Mouse (Mus musculus) left cerebral cortex, postnatal 14 days (tissue): Measurements from ENCODE around the gene Slc38a8. TPM values are rescaled to one million over a fixed set of nuclear protein-coding genes. Genes with fewer than 3 reads are reported as not detected.

Experiments
- DNase-seq, 2 experiments: peaks; one replicate each; pipeline ENCODE4 v3.0.0; 2021 to 2022; ENCODE audit warnings: low spot score in 2 of 2, mixed read lengths in 1 of 2
- intact Hi-C: fragments of 180-260 bp; cut with DNase I; formaldehyde crosslinking; loops from one replicate; pipeline ENCODE4 v1.15.1; 2025
- total RNA-seq, 2 experiments: library from RNA; stranded (reverse); gene quantifications; 2 replicates each; pipeline ENCODE4 v1.2.3; 2021

Slc38a8 gene
- total RNA-seq, 2 experiments from 2014 or later = 0.17 to 0.22 TPM

DNA sequence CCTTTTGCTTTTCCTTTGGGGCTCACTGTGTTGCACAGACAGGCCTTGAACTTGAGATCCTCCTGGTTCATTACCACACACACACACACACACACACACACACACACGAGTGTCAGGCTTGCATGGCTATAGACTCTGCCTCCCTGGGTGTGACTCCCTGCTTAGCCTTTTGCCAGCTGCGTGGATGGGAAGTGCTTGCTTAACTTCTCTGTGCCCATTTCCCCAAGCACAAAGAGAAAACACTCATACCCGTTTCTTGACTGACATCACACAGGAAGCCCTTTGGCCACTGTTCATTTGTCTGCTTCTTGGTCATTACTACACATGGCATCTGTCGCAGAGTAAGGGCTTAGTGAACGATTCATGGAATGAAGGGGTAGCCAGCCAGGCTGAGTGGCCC lies 59.5 kb downstream of the Slc38a8 start:
- DNase-seq = no peak
- intact Hi-C loops = loop anchor here (10.0 kb wide), 2 partner anchors 83 to 333 kb away; partner anchors contain the start of gene Tldc1

DNA sequence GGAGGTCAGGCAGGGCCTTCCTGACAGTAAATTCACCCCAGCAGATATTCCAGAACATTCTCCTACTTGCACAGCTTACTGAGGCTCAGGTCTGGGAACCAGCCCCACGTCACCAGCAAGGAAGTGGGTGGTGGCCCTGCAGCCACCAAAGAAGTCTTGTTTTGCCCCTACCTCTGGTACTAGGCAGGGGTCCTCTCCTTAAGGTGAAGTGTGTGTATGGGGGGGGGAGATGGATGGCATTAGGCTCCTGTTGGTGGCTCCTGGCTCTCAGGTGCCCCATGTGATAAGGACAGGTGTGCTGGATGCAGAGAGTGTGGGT lies 60.6 kb downstream of the Slc38a8 start:
- intact Hi-C loops = loop anchor here (1.0 to 10.0 kb wide), 3 partner anchors 84 to 334 kb away; partner anchors contain the start of gene Tldc1
- no peak for DNase-seq

DNA sequence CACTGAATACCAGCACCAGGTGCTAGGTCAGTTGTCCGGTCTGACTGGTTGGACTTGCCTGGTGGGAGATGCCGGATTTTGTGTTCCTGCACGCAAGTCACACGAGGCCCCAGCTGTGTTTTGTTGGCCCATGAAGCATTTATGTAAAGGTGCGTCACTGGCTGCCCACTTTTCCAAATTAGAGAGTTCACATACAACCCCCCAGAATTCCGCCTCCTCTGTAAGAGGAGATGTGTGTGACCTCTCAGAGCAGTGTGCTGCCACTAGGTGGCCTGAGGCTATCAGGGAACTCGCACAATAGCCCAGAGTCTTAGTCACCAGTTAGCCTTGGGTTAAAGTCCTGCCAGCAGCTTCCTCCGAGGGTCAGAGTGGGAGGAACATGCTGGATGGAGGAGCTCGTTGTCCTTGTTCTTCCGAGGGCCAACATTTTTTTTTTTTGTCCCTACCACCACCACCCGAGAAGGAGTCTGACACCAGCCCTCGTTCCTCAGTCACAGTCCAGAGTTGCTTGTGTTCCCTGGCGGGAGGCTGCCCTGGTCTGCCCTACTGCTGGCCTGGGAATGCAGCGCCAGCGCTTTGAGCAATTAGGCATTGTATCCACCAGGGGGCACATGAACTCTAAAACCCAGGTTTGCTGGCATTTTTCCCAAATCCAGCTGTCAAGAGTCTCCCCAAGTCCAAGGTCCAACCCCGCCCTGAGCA lies 61.1 kb downstream of the Slc38a8 start:
- peak; percentile 62 to 70 for DNase-seq
- intact Hi-C loops = loop anchor here (10.0 kb wide), 2 partner anchors 84 to 334 kb away; partner anchors contain the start of gene Tldc1

DNA sequence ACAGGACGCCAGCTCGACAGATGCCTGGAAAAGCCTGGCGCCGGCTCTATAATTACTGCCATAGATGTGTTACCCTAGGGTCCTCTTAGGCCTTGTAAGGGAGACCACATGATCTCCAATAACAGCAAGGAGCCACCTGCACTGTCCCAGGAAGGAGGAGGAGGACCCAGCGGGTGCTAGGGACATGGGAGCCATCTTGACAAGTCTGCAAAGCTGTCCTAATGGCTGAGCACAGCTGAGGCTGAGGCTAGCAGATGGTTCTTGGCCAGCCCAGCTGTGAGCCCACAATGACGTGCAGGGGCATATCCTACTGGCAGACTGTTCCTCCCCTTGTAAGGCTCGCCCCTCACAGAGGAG lies 61.6 kb downstream of the Slc38a8 start:
- no peak for DNase-seq
- intact Hi-C loops = loop anchor here (10.0 kb wide), 2 partner anchors 85 to 335 kb away; partner anchors contain the start of gene Tldc1

DNA sequence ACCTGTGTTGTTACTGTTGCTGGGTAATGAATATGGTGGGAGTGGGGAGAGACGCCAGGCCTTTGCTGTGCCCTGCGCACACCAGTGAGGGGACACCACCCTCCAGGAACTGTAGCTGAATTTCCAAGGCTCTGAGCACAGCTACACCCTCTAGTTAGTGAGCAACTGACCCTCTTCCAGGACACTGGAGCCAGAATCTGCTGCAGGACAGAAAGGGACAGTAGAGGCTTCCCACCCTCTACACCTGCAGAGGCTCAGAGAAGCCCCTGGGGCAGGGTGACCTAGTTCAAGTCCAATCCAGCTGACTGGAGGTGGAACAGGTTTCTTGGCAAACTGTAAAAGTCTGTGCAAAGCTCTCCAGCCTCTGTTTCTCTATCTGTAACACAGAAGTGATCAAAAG lies 62.1 kb downstream of the Slc38a8 start:
- intact Hi-C loops = no loop called here
- no peak for DNase-seq

GRCm38 (mm10) chr8:119438876-119439275 lies 62.6 kb downstream of the Slc38a8 start:
- no peak for DNase-seq
- intact Hi-C loops = no loop called here

- no peak for DNase-seq
- intact Hi-C loops = no loop called here
Measured at GRCm38 (mm10) chr8:119437506-119437905, 64.0 kb downstream of the Slc38a8 start.

DNA sequence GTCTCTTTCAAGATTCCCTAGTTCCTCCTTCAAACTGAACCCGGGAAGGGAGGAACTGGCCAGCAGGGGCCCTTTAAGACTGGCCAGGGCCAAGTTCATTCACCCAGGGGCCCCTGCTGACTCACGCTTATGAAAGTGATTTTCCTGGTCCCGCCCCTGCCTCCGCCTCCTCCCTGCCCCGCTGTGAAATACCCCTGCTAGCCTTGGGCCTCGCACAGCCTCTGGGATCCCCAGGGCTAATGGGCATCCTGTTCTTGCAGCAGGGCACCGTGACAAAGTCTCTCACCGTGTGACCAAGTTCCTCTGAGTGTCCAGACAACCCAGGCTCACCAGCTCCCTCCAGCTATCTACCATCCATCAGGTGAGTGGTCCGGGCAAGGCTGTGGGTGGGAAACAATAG lies 64.6 kb downstream of the Slc38a8 start:
- DNase-seq = no peak
- intact Hi-C loops = no loop called here

GRCm38 (mm10) chr8:119436331-119436730 lies 65.2 kb downstream of the Slc38a8 start:
- no peak for DNase-seq
- intact Hi-C loops = no loop called here

- intact Hi-C loops = no loop called here
Measured at GRCm38 (mm10) chr8:119435527-119435926, 66.0 kb downstream of the Slc38a8 start.

DNA sequence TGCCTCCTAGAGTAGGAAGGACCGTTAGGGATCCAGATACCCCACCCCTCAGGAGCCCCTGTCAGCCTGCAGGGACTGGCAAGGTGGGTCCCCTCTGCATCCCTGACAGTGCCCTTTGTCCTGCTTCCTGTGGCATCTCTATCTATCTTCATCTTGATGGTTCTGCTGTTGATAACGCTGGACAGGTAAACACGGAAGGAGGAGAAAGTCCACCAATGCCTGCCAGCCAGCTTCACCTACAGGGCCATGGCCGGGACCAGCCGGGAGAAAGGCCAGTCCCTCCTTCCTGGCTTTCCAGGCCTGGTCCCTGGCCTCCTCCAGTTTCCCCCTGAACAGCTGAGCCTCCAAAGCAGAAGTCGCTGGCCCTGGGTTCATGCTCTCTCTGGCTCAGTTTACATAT lies 66.9 kb downstream of the Slc38a8 start:
- intact Hi-C loops = no loop called here
- no peak for DNase-seq

More at GRCm38 (mm10) chr8:119435527-119435926, 66.0 kb downstream of the Slc38a8 start:
- no peak for DNase-seq

GRCm38 (mm10) chr8:119433582-119434174 lies 67.8 kb downstream of the Slc38a8 start, which contains the start of gene Osgin1:
Osgin1 (plus strand) TSS chr8:119434124.
- no peak for DNase-seq
- intact Hi-C loops = no loop called here

DNA sequence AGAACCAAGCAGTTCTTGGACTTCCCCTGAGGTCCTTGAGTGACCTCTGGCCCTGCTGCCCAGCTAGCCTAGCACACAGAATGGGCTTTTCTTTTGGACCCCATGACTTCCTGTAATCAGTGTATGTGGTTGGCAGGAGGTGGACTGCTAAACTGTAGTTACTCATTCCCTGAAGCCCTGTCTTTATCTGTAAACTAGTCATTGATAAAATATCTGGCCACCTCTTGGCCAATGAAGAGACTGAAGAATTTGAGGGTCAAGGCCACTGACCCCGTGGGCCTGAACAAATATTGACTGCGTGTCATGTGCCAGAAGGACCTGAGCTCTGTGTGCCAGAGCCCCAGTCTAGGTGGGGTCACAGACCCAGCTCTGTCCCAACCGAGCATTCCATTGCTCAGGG lies 69.1 kb downstream of the Slc38a8 start:
- intact Hi-C loops = no loop called here
- DNase-seq = no peak

DNA sequence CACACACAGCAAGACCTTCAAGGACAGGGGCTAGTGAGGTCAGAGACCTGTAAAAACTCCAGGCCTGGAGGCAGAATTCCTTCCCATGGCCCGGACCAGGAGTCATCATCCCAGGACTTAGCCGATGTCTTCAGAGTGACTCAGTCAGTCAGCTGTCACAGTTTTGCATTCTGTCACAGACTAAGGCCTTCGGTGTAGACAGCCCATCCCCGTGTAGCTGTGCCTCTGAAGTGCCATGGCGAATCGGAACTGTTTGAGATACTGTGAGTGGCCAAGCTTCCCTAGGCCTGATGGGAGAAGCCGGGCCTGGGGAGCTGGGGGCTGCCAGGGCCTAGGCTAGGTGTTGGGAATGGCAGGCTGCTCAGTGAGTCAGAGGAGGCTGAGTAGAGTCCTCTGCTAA lies 70.8 kb downstream of the Slc38a8 start:
- no peak for DNase-seq
- intact Hi-C loops = no loop called here

DNA sequence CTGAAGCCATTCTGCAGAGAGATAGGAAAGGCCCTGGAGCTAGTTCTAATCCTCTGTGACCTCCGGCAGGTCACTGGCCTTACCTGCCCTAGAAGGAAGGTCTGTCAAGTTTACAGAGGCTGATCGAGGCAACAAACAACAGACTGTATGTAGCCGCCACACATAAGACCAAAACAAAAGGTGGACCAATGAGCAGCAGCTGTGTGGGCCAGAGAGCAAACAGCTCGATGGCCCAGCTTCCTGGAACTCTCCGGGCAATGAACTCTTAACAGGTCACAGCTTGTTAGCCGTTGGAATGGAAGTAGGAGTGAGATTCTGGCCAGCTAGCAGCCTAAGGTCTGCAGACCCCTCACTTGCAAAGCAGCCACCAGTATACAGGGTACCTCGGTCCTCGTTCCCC lies 71.2 kb downstream of the Slc38a8 start:
- DNase-seq = no peak
- intact Hi-C loops = no loop called here

Other genes with a start within 250 kb of the Slc38a8 start
- 100 to 1,000 TPM; 623 to 630 TPM for gene Hsbp1, start 157.2 kb downstream of the Slc38a8 start, total RNA-seq
- gene Mlycd, start 106.8 kb downstream of the Slc38a8 start, total RNA-seq = 10 to 100 TPM; 25.7 to 28.0 TPM
- under 1 TPM; 0.40 to 0.53 TPM for gene Osgin1, start 67.6 kb downstream of the Slc38a8 start, total RNA-seq
- gene Necab2, start 55.0 kb downstream of the Slc38a8 start, total RNA-seq = 10 to 100 TPM; 42.8 to 60.9 TPM
- gene Mbtps1, start 57.0 kb upstream of the Slc38a8 start, total RNA-seq = 10 to 100 TPM; 59.3 to 59.5 TPM
- 10 to 100 TPM; 42.3 to 47.2 TPM for gene Hsdl1, start 73.5 kb upstream of the Slc38a8 start, total RNA-seq
- gene Dnaaf1, start 73.5 kb upstream of the Slc38a8 start, total RNA-seq = under 1 TPM; 0.11 to 0.20 TPM
- 10 to 100 TPM; 10.5 to 12.1 TPM for gene Taf1c, start 103.5 kb upstream of the Slc38a8 start, total RNA-seq
- under 1 TPM in 1 of 2 experiments, not detected in 1; 0.29 TPM for gene Adad2, start 111.0 kb upstream of the Slc38a8 start, total RNA-seq
- 1 to 10 TPM; 2.2 to 2.4 TPM for gene Kcng4, start 134.0 kb upstream of the Slc38a8 start, total RNA-seq
- 1 to 10 TPM; 8.8 to 9.3 TPM for gene Wfdc1, start 164.7 kb upstream of the Slc38a8 start, total RNA-seq
- gene Atp2c2, start 198.3 kb upstream of the Slc38a8 start, total RNA-seq = 1 to 10 TPM; 1.8 to 1.9 TPM